ENCODE assay signal across 8 mouse cellular contexts in genomic region chr13:59453045-59453444, GRCm38 (mm10).
DNase-seq lines count a peak whose midpoint lies in the region; ATAC-seq and TF ChIP-seq lines count a peak whose summit lies in the region.

No protein-coding gene starts in this region.

- WGBS in hindbrain, embryonic 10.5 days, result 54% methylated on average over 2 of the region's 2 CpGs
- 64% methylated on average over 2 of the region's 2 CpGs for WGBS in hindbrain, postnatal 0 days
- WGBS in kidney, embryonic 15.5 days, result 34% methylated on average over 2 of the region's 2 CpGs

- peak; percentile 52 for DNase-seq in hindbrain, embryonic 10.5 days (ENCODE audit: low spot score)
- no peak for DNase-seq in hindbrain, postnatal 0 days (ENCODE audit: low spot score)
- peak; percentile 16 for DNase-seq in embryo, embryonic 11.5 days (ENCODE audit: low read depth, low spot score)
- peak; percentile 73 for DNase-seq in lung, postnatal 25 days (ENCODE audit: low spot score)
- DNase-seq in layer of hippocampus, adult 2 months (ENCODE audit: low spot score in 2 of 2), result no peak
- DNase-seq in layer of hippocampus, adult 8-10 months (ENCODE audit: low spot score in 2 of 2), result no peak
- no peak for DNase-seq in right cerebral cortex, postnatal 14 days

- H3K4me1 ChIP-seq in hindbrain, embryonic 10.5 days (replicated peaks), result peaks cover 29% of the 10 kb centered on the region
- H3K4me1 ChIP-seq in hindbrain, postnatal 0 days (ENCODE audit: insufficient read depth, low read length), result peaks cover 13% of the 10 kb centered on the region; the same call in 1 of the 2 replicates
- peaks cover 26% of the 10 kb centered on the region for H3K4me1 ChIP-seq in kidney, embryonic 15.5 days

- H3K9ac ChIP-seq in hindbrain, postnatal 0 days (replicated peaks; ENCODE audit: low read length), result no peak overlapping the region
- H3K9ac ChIP-seq in kidney, embryonic 15.5 days, result no peak overlapping the region

- H3K4me2 ChIP-seq in hindbrain, postnatal 0 days (ENCODE audit: low read depth, low read length), result no peak overlapping the region
- no peak overlapping the region for H3K4me2 ChIP-seq in kidney, embryonic 15.5 days

- peak overlapping the region; percentile 71 for H3K27ac ChIP-seq in hindbrain, embryonic 10.5 days
- no peak overlapping the region for H3K27ac ChIP-seq in hindbrain, postnatal 0 days
- H3K27ac ChIP-seq in kidney, embryonic 15.5 days, result peak overlapping the region; percentile 32; the same call in 1 of the 2 replicates
- H3K27ac ChIP-seq in layer of hippocampus, adult 2 months, result no peak overlapping the region

- H3K36me3 ChIP-seq in hindbrain, embryonic 10.5 days, result no peaks in the 10 kb centered on the region
- H3K36me3 ChIP-seq in hindbrain, postnatal 0 days (ENCODE audit: insufficient read depth, low read length), result peaks cover 5% of the 10 kb centered on the region; the same call in 1 of the 2 replicates
- H3K36me3 ChIP-seq in kidney, embryonic 15.5 days, result peaks cover 7% of the 10 kb centered on the region; the same call in 1 of the 2 replicates

- no peak for TF ChIP-seq CTCF in hindbrain, postnatal 0 days (IDR thresholded peaks at IDR 0.05; ENCODE audit: low read depth)
- no peak for TF ChIP-seq CTCF in layer of hippocampus, adult 2 months (conservative IDR thresholded peaks at IDR 0.05)

- H3K4me3 ChIP-seq in hindbrain, embryonic 10.5 days, result no peak overlapping the region
- no peak overlapping the region for H3K4me3 ChIP-seq in hindbrain, postnatal 0 days (ENCODE audit: low read length)
- no peak overlapping the region for H3K4me3 ChIP-seq in kidney, embryonic 15.5 days (replicated peaks)
- no peak overlapping the region for H3K4me3 ChIP-seq in layer of hippocampus, adult 2 months

- no peaks in the 10 kb centered on the region for H3K9me3 ChIP-seq in hindbrain, embryonic 10.5 days
- H3K9me3 ChIP-seq in hindbrain, postnatal 0 days (ENCODE audit: low read length), result no peaks in the 10 kb centered on the region
- no peaks in the 10 kb centered on the region for H3K9me3 ChIP-seq in kidney, embryonic 15.5 days (replicated peaks)

- no peak for ATAC-seq in hindbrain, postnatal 0 days
- 0 out of 2 replicates have a peak, but pooled peaks have one; percentile 40 for ATAC-seq in kidney, embryonic 15.5 days (replicated peaks; ENCODE audit: low FRiP score)

- no peaks in the 10 kb centered on the region for H3K27me3 ChIP-seq in hindbrain, embryonic 10.5 days (ENCODE audit: insufficient read depth, poor library complexity, severe bottlenecking)
- no peaks in the 10 kb centered on the region for H3K27me3 ChIP-seq in hindbrain, postnatal 0 days (ENCODE audit: insufficient read depth, low read length)
- H3K27me3 ChIP-seq in kidney, embryonic 15.5 days, result no peaks in the 10 kb centered on the region

Comparison
In these comparisons a context has a peak if more than half of its experiments do, and no peak if none do; other contexts are left out.
1. DNase-seq: peak in hindbrain, embryonic 10.5 days (single experiment), embryo, embryonic 11.5 days (single experiment) and lung, postnatal 25 days (single experiment); none in hindbrain, postnatal 0 days (single experiment), layer of hippocampus, adult 2 months (0 of 2), layer of hippocampus, adult 8-10 months (0 of 2) and right cerebral cortex, postnatal 14 days (single experiment).
2. H3K27ac ChIP-seq: peak in hindbrain, embryonic 10.5 days (single experiment) and kidney, embryonic 15.5 days (single experiment); none in hindbrain, postnatal 0 days (single experiment) and layer of hippocampus, adult 2 months (single experiment).